Mouse (Mus musculus): ENCODE measurements around the gene Dnmbp.

Gene Dnmbp

DNA sequence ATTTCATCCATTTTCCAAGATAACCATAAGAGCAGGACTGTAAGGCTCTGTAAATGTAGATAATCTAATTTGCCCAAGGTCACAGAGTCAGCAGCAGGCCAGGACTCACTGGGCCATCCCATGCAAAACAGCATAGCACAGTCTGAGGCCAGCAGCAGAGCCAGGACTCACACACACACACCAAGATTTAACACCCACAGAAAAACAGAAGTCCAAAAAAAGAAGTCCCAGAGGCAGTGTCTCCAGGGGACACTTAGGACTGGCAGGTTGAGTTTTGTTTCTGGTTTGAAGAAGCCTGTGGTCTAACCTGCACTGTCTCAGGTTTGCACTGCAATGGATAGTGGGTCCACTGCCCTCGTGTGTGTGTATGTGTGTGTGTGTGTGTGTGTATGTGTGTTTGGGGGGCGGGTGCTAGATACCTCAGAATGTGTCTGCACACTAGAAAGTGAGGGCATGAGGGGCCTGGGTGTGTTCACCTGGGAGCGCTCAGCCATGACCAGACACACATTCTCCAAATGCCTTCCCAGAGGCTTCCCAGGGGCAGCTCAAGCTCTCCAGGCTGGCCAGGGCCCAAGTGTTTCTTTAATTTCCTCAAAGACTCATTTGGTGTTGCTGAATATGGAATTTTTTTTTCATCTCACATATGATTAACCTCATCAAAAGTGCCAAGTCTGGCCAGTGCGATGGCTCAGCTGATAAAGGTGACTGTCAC, 27.1 kb downstream of the Dnmbp start:
- no peak for DNase-seq (ENCODE audit: low spot score in 2 of 2)

DNA sequence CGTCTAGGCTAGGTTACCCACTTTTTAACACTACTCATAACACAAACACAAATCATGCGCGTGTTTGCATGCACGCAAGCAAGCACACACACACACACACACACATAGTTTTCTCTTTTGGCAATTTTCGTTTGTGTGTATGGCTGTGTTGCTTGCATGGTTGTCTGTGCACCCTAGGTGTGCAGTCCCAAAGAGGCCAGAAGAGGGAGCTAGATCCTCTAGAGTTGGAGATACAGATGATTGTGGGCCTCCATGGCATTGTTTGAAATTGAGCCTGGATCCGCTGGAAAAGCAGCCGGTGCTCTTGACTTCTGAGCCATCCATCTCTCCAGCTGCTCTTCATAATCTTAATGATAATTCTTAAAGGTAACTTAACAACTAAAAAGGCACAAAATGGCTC, 33.5 kb downstream of the Dnmbp start:
- DNase-seq (ENCODE audit: low spot score in 2 of 2), result no peak

DNA sequence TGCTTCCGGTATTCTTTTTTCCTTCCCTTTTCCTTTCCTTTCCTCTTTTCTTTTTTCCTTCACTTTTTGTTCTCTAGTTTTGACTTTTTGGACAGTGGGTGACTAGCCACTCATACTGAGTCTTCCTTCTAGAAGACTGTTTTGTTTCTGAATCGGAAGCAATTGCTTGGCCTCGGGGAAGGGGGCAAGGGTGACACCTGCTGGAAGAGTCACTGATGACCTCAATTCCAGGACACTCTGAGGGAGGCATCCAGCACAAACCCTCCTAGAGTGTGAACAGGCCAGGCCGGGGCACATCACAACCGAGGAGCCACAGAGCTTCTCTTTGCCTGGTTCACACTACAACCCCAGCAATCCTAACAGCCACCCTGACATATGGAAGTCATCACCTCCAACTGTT, 34.0 kb downstream of the Dnmbp start:
- DNase-seq (ENCODE audit: low spot score in 2 of 2), result no peak

DNA sequence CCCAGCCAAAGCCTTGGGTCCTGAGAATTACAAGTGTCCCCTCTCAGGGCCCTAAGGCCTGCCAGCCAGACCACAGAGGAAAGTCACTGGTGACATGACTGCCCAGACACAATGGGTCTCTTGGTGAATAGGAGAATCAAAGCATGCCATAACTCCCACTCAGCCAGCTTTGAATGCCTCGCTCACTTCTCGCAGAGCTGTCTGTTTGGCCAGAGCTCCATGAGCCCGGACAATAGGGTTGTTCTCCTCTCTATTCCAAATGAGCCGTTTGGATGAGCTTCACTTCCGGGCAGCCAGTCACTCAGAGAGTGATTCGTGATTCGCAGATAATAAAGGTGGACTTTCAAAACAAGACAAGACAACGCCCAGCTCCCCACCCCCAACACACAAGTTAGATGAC, 34.9 kb downstream of the Dnmbp start:
- DNase-seq (ENCODE audit: low spot score in 2 of 2), result no peak

DNA sequence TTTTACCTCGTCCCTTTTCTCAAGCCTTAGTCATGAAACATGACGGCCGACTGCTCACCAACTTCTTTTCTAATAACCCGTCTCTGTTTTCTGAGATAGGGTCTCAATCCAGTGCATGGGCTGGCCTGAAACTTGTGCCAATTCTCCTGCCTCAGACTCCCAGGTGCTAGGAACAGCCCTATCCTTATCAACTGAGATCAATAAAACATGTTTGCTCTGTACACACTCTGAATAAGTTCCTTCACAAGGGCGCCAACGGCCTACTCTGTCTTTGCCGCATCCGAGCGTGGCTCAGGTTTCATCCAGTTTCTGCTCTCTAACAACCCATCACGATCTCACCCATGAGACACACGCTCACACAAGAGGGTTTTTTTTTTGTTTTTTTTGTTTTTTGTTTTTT, 35.7 kb downstream of the Dnmbp start:
- DNase-seq (ENCODE audit: low spot score in 2 of 2), result no peak

DNA sequence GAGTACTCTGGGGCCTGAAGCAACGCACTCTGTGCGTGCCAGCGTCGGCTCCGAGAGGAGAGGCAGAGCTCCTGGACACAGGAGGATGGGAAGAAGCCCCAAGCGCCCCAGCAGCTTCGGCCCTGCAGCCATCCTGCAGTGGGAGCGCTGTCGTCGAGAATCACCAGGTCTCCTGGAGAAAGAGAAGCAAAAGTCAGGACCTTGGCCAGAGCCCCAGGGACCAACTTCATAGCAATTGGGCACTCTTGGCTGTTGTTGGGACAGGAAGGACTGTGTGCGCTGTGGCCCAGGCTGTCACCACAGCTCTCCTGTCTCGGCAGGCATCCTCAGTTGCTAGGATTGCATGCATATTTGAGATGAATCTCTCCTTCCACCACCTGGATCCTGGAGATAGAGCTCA, 37.1 kb downstream of the Dnmbp start:
- DNase-seq (ENCODE audit: low spot score in 2 of 2), result no peak

DNA sequence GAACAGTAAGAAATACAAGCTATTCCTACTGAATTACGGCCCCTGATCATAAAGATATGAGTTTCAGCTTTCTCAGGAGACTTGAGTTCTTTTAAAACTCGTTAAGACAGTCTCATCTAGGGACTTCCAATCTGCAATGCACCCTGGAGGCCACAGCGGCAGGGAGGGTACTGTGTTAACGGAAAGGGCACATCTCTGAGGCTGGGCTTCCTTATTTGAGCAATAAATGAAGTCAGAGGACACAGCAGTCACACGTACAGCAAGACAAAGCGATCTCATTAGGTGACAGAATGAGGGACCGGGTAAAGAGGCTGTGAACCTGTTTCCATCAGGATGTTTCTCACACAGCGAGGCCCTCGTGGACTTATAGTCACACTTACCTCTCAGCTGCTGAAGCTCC, 39.3 kb downstream of the Dnmbp start:
- DNase-seq (ENCODE audit: low spot score in 2 of 2), result no peak

DNA sequence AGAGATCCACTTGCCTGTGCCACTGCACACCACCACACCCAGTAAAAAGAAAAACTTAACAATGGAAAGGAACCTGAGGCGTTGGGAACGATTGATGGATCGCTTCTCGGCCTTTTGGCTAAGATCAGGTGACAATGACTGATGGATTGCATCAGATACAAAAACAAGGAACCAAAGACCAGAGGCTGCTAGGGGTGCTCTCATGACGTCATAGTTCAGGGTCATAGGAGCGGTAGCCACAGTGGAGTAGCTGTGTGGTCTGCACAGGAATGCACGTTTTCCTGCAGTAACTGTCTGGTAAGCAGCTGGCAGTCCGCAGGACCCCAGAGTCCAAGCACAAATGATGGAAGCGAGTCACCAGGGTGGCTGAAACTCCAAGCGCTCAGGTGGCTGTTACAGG, 41.4 kb downstream of the Dnmbp start:
- no peak for DNase-seq (ENCODE audit: low spot score in 2 of 2)

DNA sequence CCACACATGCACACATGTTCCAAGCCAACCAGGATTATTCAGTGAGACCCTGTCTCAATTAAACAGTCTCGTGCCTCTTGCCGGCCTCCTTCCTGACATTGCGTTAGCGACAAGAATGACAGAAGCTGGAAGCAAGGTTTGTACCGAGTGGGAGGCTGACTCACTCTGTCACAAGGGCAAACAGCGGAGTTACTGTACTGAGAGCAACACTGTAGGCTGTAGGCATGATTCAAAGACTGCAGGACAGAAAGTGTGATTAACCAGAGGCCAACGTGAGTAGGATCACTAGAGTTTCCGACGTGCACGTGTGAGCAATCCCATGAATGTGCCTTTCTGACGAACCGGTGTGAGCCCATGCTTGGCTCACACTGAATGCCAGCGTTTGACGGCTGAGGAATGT, 43.5 kb downstream of the Dnmbp start:
- DNase-seq (ENCODE audit: low spot score in 2 of 2), result no peak

DNA sequence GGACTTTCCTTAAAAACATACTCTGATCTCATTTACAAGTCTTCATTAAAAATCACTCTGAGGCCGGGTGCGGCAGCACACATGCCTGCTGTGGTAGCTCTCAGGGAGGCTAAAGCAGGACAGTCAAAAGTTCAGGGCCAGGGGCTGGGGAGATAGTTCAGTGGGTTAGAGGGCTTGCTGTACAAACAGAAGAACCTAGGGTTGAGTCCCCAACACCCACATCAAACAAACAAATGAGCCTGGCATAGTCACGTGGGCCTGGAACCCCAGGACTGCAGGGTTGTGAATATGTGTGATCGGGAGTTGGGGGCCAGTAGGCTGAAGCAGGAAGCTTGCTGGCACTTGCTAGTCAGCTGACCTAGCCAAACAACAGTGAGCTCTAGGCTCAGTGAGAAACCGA, 44.0 kb downstream of the Dnmbp start:
- no peak for DNase-seq (ENCODE audit: low spot score in 2 of 2)

DNA sequence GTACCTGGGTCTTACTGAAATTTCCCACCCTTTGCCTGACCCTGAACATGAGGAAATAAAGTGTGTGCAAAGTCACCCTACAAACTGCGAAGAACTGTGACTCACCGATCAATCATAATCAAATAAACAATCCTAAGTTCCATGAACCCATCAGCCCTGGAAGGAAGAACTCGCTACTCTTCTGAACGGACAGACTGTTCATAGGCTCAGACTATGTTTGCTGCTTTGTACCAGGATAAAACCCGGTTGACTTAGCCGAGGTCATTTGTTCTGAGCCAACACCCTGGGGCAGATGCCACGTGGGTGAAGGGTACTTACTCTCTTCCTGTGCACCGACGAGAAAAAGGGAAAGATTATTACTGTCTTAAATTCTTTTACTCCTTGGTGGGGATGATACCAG, 45.2 kb downstream of the Dnmbp start:
- DNase-seq (ENCODE audit: low spot score in 2 of 2), result no peak

DNA sequence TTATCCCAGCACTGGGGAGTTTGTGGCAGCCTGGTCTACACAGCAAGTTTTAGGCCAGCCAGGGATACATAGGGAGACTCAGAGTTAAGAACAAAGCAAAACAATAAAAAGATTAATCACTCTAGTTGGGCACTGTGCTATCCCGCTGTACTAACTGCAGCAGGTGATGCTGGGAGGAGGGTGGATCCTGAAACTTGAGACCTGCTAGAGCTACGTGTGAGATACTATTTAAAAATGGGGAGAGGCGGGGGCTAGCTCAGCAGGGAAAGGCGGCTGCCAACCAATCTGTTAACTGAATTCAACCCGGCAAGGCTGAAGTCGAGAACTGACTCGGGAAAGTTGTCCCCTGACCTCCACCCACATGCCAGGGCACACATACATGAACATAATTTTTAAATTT, 45.9 kb downstream of the Dnmbp start:
- DNase-seq (ENCODE audit: low spot score in 2 of 2), result no peak

DNA sequence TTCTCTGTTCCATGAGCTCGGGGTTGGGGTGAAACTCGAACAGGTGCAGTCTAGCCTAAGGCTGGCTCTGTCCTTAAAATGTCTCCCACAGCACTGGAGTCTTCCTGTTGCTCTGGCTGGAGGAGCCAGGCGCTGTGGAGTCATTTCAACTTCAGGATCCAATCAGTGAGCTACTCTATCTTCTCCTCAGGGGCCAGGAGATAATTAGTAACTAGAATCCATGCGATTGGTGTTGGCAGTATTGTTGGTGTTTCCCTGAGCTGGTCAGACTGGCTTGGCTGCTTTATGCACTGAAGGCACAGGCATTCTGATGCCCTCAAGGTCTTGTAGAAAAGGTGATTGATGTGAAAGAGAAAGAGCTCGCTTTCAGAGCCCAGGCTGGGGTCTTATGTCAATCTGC, 49.5 kb downstream of the Dnmbp start:
- no peak for DNase-seq (ENCODE audit: low spot score in 2 of 2)

DNA sequence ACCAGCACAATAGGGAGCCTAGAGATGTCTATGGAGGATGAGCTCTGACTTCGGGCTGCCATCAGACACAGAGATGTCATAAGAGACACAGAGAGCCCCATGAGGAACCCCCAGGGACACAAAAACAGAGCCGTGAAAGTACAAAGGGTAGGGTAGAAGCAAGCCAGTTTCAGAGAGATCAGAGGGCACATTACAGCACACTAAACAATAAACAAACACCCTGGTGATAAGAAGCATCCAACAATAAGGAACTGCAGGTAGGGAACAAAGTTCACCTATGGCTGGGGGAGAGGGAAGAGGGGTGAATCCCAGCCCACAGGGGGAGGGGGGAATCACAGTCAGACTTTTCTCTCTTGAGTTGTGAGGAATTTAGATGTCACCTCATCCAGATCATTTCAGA, 52.3 kb downstream of the Dnmbp start:
- DNase-seq (ENCODE audit: low spot score in 2 of 2), result no peak

DNA sequence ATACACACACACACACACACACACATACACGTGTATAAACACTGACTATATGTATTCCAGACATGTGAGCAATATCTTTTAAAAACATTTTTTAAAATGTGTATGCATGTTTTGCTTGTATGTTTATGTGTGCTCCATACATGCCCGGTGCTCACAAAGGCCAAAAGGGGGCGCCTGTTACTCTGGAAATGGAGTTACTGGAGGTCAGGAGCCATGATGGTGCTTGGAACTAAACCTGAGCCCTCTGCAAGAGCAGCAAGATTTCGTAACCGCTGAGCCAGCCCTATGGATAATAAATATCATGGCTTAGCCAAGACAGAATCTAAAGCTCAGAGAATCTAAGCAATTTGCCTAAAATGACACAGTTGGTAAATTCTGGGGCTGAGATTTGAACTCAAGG, 52.7 kb downstream of the Dnmbp start:
- no peak for DNase-seq (ENCODE audit: low spot score in 2 of 2)

DNA sequence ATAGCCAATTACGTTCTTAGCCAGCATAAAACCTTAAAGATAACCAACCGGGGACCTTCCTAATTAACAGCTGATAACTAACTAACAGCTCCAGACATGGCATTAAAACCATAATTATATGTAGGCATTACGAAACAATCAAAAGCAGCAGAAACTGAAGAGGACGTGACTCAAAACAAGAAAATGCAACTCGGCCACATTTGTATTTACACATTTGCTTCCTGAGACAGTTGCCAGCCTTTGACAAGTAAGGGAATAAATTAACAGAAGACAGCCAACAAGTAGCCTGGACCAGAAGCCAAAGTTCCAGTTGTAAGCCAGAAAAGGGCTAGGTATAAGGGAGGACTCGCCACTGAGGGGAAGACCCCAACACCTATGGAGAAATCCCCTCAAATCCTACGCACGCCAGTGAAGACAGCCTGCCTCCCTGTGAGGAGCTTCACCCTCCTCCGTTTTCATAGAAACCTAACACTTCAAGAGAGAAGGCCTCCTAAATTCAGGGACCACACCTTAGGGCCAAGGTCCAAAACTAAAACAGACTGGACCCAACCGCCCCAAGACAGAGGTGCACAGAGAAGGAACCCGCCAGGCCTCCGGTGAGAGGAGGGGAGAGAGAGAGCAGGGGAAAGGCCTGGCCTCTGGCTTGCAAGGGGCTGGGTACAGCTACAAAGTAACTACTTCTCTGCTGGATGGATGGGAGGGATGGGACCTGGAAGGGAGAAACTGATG, 53.5 kb downstream of the Dnmbp start:
- DNase-seq (ENCODE audit: low spot score in 2 of 2), result no peak

DNA sequence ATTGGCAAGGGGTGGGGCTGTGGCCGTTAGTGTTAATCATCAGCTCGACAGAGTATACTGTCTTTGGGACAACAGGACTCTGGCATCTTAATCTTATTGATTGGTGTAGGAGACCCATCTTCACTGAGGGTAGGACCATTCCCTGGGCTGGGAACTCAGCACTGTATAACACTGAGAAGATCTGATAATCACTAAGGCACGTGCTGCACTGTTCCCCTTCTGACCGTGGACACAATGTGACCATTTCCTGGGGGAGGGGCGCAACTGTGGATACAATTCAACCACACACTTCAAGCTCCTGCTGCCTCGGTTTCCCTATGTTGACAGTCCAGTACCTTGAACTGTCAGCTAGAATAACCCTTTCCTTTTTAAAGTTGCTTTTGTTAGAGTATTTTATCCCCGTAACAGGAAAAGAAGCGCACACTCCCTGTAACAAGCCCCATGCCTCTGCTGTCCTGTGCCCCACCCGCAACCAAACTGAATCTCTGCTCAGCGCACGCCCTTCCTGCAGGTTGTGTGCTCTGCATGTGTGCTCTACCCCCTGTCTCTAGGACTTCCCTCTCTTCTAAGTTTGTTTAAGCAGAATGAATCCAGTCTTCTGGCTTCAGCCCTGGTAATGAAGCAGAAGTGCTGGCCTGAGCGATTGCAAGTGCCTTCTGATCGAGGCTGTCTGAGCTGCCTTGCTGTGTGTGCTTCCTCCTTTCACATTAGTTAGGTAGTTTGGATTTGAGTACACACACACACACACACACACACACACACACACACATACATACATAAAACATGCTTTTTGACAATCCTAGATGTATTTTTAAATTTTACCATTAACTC, 55.1 kb downstream of the Dnmbp start:
- DNase-seq (ENCODE audit: low spot score in 2 of 2), result no peak

DNA sequence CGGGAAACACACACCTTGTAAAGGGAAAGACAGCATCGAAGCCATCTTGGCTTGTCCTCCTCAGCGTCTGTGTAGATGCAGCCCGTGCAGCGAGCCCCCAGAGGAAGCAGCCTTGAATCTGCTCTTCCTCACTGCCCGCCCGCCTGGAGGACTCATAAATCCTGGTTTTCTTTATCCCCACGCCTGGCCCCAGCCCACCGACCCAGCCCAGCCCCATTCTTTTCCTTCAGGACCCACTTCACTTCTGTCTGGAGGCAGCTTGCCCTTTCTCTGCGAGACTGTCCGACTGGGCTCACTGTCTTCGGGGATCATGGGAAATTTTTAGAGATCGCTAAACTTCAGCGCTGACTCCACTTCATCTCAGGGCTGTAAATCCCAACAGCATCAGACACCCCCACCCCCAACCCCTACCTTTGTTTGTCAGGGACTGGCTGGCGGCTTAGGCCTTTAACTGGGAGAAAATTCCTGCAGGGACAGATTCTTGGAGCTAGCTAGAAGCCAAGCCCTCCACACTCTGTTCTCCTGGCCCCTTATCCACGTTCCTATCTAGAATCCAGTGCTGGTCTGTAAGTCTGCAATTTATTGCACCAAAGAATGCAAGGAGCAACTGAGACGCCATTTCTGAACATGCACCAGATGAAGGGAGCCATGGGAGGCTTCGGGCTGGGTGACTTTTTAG, 57.0 kb downstream of the Dnmbp start:
- DNase-seq (ENCODE audit: low spot score in 2 of 2), result no peak

DNA sequence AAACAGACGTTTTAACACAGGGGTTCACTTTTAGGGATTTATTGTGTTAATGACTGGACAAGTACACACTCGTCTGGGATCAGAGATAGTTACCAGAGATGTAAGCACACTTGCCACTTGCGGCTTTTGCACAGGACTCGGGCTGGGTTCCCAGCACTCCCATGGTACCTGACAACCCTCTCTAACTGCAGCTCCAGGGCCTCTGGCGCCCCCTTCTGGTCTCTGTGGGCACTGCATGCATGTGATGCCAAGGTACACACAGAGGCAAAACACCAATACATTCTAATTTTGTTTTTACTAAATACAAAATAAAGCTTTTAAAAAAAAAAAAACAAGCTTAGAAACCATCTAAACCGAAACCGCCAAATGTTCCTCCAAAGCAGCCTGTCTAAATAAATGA, 58.4 kb downstream of the Dnmbp start:
- DNase-seq (ENCODE audit: low spot score in 2 of 2), result no peak

DNA sequence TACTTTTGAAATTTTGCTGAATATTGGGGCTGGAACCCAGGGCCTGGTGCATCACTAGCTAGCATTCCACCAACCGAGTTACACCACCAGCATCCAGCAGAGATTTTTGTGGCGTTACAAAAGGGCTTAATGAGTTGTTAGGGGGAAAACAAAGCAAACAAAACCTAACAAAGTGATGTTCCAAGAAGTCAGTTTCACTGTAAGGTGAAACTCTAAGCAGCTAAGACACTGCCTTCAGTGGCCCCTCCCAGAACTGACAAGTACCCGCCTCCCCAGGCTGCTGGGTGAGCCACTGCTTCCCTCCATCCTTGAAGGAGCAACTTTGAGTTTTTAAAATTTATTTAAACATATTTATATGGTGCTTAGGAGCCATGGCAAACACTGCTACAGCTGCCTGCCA, 59.6 kb downstream of the Dnmbp start:
- no peak for DNase-seq (ENCODE audit: low spot score in 2 of 2)

DNA sequence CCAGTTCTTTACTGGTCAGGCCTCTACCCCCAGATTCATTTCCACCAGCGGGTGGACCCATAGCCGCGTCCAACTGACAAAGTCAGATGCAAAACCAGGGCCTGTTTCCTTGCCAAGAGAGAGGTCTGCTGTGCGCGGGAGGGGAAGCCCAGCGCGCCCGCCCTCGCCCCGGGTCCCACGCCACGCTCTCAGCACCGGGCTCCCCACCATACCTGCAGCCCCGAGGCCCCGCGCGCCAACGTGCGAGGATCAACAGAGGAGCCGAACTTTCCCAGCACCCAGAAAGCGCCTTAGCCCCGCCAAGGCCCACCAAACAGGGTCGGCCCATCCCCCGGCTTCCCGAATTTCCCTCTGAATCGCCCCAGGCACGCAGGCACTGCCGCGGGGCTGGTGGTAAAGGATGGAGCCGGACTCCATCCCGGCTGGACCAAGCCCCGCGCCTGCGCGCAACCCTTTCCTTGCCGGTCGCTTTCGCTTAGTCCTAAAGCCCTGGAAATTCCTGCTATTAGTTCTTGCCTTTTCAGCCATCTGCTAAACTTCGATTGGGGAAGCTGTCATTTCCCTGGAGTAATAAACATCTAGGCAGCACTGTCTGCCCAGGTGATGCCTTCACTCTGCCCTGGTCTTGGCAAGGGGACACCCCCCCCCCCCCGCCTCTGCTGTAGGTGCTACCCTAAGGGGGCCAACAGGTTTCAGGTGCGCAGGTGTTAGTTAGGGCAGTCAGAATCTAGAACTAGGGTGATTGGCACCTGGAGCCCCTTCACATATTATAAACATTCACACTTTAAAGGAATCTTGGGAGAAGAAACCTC, 60.4 kb downstream of the Dnmbp start:
- peak; percentile 32 to 58 for DNase-seq (ENCODE audit: low spot score in 2 of 2)
